Mouse (Mus musculus) forebrain, embryonic 14.5 days (tissue): ENCODE results near the gene Nom1. TPM values are rescaled to one million over a fixed set of nuclear protein-coding genes. Genes with fewer than 3 reads are reported as not detected.
"Not testable (repeated sequence)": the region's sequence is repeated elsewhere in the genome, so short reads cannot be mapped to it uniquely, and the experiment has no call there.

Source experiments
- ATAC-seq: fragments of 200-750 bp; cut with Nextera tagmentation; 2 replicates; pipeline ENCODE4 v1.8.0; 2017; ENCODE audit warnings: mild to moderate bottlenecking, moderate library complexity
- DNase-seq: peaks from one replicate; pipeline ENCODE4 v3.0.0-alpha.2; 2015; ENCODE audit warnings: low spot score
- H3K27ac ChIP-seq: fragments of 300-500 bp; sonication (generic); 2 replicates; pipeline ENCODE4 v1.5.1; 2014; ENCODE audit warnings: low read depth, mild to moderate bottlenecking, control low read depth, low read length, moderate library complexity
- H3K27me3 ChIP-seq: fragments of 300-500 bp; sonication (generic); replicated peaks from 2 replicates; pipeline ENCODE4 v1.6.1; 2014; ENCODE audit warnings: low read length, control low read depth, mixed read lengths; ENCODE audit not compliant: control insufficient read depth, insufficient read depth
- H3K36me3 ChIP-seq: fragments of 300-500 bp; sonication (generic); 2 replicates; pipeline ENCODE4 v1.6.1; 2014; ENCODE audit warnings: low read length, control low read depth; ENCODE audit not compliant: control insufficient read depth, insufficient read depth
- H3K4me1 ChIP-seq: fragments of 300-500 bp; sonication (generic); 2 replicates; pipeline ENCODE4 v1.6.1; 2014; ENCODE audit warnings: antibody characterized with exemption, low read length, control low read depth; ENCODE audit not compliant: control insufficient read depth, insufficient read depth
- H3K4me2 ChIP-seq: fragments of 300-500 bp; sonication (generic); 2 replicates; pipeline ENCODE4 v1.6.1; 2014; ENCODE audit warnings: mild to moderate bottlenecking, control low read depth, low read length
- H3K4me3 ChIP-seq: fragments of 300-500 bp; sonication (generic); 2 replicates; pipeline ENCODE4 v1.5.1; 2014; ENCODE audit warnings: low read depth, low read length, control low read depth
- H3K9ac ChIP-seq: fragments of 300-500 bp; sonication (generic); 2 replicates; pipeline ENCODE4 v1.6.1; 2014; ENCODE audit warnings: mild to moderate bottlenecking, low read length, control low read depth, moderate library complexity
- H3K9me3 ChIP-seq: fragments of 300-500 bp; sonication (generic); replicated peaks from 2 replicates; pipeline ENCODE4 v1.6.1; 2016; ENCODE audit warnings: low read length, control low read depth, mixed read lengths; ENCODE audit not compliant: control insufficient read depth
- WGBS: fragments of 180-500 bp; shearing (Covaris S2); extraction: QIAGEN DNeasy Blood & Tissue Kit; methylation state at CpG from one replicate; pipeline ENCODE4 v1.1.7; 2014; 5-methylcytosine and 5-hydroxymethylcytosine counted together
- polyA plus RNA-seq: library from polyadenylated mRNA; unstranded; fragments of >200 nt; fragmentation: Nextera tagmentation; extraction: Ambion mirVana; gene quantifications from 2 replicates; pipeline ENCODE4 v1.2.1, GENCODE M21; 2014

The Nom1 gene
- polyA plus RNA-seq, 1 experiment from 2014 or later: 17.3 TPM

DNA sequence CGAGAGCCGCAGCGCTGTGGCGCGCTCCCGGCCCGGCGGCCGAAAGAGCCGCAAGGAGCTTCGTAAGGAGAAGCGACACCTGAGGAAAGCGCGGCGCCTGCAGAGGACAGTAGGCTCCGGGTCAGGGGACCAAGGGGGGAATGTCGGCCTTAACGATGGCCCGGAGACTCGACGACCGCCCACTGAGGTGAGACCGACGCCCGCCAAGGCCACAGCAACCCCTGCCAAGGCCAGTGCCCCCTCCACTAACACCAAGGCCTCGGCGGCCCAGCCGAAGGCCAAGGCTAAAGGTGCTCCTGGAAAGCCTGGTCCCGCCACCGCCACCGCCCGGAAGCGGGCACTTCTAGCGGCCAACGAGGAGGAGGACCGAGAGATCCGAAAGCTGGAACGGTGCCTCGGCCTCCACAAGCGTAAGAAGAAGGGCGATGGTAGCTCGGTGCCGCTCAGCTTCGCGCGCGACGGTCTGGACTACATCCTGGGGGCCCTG lies 451 bp downstream of the Nom1 start:
- peak; percentile 56 for ATAC-seq
- Histone ChIP-seq H3K36me3 (peaks cover 34% of the 10 kb centered on the region), H3K4me2 (peak overlapping the region; percentile 97), H3K4me3 (peak overlapping the region; percentile 92), H3K27me3 (0 out of 2 replicates have a peak, but pooled peaks cover 8% of the 10 kb centered on the region), H3K4me1 (peaks cover 14% of the 10 kb centered on the region), H3K27ac (peak overlapping the region; percentile 49; the same call in 1 of the 2 replicates), H3K9ac (peak overlapping the region; percentile 81), H3K9me3 (no peaks in the 10 kb centered on the region)
- no peak for DNase-seq
- under 1% methylated on average over 45 of the region's 48 CpGs for WGBS

DNA sequence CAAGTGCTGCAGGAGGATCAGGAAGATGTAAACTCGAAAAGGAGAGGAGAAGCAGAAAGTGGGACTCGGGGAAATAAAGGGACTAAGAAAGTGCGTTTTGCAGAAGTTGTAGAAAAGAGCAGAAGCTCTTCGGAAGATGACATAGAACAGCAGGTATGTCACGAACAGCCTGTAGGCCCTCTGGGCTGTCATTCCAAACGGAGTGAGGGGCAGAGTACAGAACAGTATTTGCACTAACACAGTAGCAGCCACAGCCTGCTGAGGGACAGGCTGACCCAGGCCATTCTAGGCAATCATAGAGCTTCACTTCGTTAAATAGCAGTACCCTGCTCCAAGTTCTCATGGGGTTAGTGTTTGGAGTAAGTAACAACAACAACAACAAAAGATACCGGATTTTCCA lies 1.0 kb downstream of the Nom1 start:
- no peak for ATAC-seq
- H3K4me2 ChIP-seq: peak overlapping the region; percentile 97

DNA sequence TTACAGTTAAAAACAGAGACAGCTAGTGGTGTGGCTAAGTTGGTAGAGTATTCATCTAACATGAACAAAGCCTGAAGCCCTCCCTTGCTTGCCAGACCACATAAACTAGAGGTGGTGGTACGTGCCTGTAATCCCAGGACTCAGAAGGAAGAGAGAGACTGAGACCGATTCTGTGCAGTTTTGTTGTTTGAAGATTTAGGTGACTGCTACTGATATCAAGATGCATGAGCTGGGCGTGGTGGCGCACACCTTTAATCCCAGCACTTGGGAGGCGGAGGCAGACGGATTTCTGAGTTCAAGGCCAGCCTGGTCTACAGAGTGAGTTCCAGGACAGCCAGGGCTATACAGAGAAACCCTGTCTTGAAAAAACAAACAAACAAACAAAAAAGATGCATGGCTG lies 2.3 kb downstream of the Nom1 start:
- H3K9me3 ChIP-seq, H3K9ac ChIP-seq, H3K4me3 ChIP-seq, H3K4me2 ChIP-seq, H3K27me3 ChIP-seq, ATAC-seq, DNase-seq, H3K27ac ChIP-seq: not testable (repeated sequence)
- peaks cover 52% of the 10 kb centered on the region for H3K36me3 ChIP-seq
- WGBS: 92% methylated on average over 6 of the region's 6 CpGs
- H3K4me1 ChIP-seq: peaks cover 14% of the 10 kb centered on the region

More for the DNA sequence above, 1.0 kb downstream of the Nom1 start:
- Histone ChIP-seq H3K4me1 (peaks cover 14% of the 10 kb centered on the region), H3K4me3 (peak overlapping the region; percentile 92), H3K36me3 (peaks cover 40% of the 10 kb centered on the region), H3K9ac (peak overlapping the region; percentile 81), H3K27me3 (0 out of 2 replicates have a peak, but pooled peaks cover 8% of the 10 kb centered on the region), H3K9me3 (no peaks in the 10 kb centered on the region), H3K27ac (no peak overlapping the region)
- WGBS: 47% methylated on average over 8 of the region's 8 CpGs
- DNase-seq: no peak

DNA sequence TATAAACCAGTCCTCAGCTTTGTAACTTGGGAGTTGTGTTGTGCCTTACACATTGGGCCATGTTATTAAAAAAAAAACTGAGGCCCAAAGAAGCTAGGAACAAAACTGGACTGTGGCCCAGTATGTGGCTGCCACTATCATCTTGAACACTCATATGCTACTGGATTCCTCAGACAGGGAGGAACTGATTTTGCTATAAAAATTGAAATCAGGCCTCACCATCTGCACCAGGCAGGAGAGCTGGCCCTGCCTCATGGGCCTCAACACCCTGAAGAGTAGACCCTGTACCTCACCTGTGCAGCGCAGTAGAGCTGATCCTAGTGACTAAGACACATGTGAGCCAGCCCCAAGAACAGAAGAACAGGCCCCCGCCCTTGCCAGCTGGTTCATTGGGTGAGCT lies 10.8 kb downstream of the Nom1 start:
- H3K27me3 ChIP-seq: no peaks in the 10 kb centered on the region
- no peak overlapping the region for H3K4me2 ChIP-seq
- H3K4me3 ChIP-seq: no peak overlapping the region
- H3K27ac ChIP-seq: no peak overlapping the region
- no peak for DNase-seq
- no peak overlapping the region for H3K9ac ChIP-seq
- ATAC-seq: no peak
- H3K4me1 ChIP-seq: no peaks in the 10 kb centered on the region
- 88% methylated on average over 2 of the region's 2 CpGs for WGBS
- no peaks in the 10 kb centered on the region for H3K9me3 ChIP-seq
- H3K36me3 ChIP-seq: peaks cover 92% of the 10 kb centered on the region

DNA sequence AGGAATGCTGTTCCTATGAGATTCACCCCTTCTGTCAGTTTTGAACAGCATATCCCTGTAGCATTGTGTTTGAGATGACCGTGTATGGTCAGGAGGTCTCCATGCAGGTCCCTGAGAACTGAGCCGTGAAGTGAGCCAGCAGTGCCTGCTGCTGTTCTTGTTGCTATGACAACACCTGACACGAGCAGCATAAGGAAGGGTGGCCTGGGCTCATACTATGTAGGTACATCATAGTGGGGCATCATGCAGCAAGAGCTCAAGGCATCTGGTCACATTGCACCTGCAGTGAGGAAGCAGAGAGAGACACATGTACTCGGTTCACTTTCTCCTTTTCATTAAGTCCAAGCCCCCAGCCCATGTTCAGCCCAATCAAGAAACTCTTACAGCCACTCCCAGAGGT lies 17.9 kb downstream of the Nom1 start:
- ATAC-seq (no peak), DNase-seq (no peak)
- WGBS: 74% methylated on average over 4 of the region's 4 CpGs
- no peaks in the 10 kb centered on the region for H3K27me3 ChIP-seq
- no peak overlapping the region for H3K9ac ChIP-seq
- H3K4me3 ChIP-seq: no peak overlapping the region
- H3K27ac ChIP-seq: no peak overlapping the region
- H3K36me3 ChIP-seq: peaks cover 72% of the 10 kb centered on the region
- H3K9me3 ChIP-seq: no peaks in the 10 kb centered on the region
- H3K4me2 ChIP-seq: no peak overlapping the region
- H3K4me1 ChIP-seq: no peaks in the 10 kb centered on the region

DNA sequence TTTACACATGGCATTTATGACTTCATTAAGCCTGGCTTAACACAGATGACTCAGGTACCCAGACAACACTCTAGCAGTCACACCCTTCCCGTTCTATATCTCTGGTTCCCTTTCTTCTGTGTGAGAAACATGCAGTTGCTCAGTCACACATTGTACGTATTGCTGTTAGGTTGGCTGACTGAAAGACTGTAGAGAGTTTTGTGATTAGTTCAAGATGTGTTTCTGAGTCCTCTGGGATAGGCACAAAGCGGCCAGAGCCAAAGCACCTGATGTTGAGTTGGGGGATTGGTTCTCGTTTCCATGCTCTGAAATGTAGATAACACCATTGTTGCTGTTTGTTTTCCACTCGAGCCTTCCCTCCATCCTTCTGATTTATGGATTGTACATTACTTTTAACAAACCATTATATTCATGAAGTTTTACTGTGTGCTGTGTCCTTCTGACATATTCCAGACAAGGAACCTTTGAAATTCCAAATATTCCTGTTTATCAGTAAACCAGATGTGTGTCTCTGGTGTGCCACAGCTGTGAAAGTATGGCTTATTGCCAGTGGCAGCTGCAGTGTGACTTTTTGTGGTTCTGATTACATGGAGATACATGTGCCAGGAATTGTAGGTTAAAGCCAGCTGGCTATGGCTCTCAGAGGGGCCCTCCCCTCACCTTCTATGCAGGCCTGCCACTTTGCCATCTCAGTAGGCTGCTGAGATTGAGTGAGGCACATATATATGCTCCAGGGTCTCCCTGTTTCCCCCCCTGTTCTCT lies 22.6 kb downstream of the Nom1 start:
- Histone ChIP-seq H3K4me2 (no peak overlapping the region), H3K4me3 (no peak overlapping the region), H3K4me1 (no peaks in the 10 kb centered on the region), H3K9ac (no peak overlapping the region), H3K36me3 (peaks cover 34% of the 10 kb centered on the region), H3K27ac (no peak overlapping the region), H3K9me3 (no peaks in the 10 kb centered on the region), H3K27me3 (no peaks in the 10 kb centered on the region)
- 84% methylated on average over 5 of the region's 5 CpGs for WGBS
- ATAC-seq (no peak), DNase-seq (no peak)

DNA sequence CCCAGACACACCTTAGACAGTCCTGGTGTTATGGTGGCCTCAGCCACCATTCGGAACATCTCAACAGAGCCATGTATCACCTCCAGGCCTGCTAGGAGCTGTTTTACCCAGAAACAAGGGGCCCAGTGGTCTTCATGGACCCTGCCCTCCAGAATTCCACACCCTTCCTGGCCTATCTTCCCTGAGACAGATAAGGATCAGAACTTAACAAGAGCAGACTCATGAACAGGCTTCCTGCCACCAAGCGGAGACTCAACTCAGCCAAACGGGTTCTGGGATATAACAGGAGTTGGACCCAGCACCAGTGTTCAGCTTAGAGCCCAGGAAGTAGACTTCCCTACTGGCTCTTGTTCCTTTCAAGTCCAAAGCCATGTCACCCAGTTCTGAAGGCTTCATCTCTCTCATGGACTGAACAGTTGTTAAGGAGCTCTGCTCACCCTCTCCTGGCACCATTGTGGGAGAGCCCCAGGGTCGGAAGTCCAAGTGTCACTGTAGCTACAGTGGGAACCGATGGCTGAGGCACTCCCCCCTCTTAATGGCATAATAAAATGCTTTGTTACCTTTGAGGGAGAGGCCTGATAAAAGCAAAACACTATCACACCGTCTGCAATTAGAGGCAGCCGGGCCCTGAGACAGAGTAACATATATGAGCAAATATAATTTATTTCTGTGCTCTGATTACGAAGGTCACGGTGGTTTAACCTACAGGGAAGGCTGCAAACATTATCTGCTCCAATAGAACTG lies 28.7 kb downstream of the Nom1 start:
- no peaks in the 10 kb centered on the region for H3K9me3 ChIP-seq
- ATAC-seq (no peak), DNase-seq (no peak)
- no peak overlapping the region for H3K27ac ChIP-seq
- H3K4me3 ChIP-seq: no peak overlapping the region
- no peak overlapping the region for H3K4me2 ChIP-seq
- WGBS: 81% methylated on average over 9 of the region's 9 CpGs
- H3K27me3 ChIP-seq: peaks cover 31% of the 10 kb centered on the region
- H3K36me3 ChIP-seq: 0 out of 2 replicates have a peak, but pooled peaks cover 3% of the 10 kb centered on the region
- H3K9ac ChIP-seq: no peak overlapping the region
- H3K4me1 ChIP-seq: no peaks in the 10 kb centered on the region

DNA sequence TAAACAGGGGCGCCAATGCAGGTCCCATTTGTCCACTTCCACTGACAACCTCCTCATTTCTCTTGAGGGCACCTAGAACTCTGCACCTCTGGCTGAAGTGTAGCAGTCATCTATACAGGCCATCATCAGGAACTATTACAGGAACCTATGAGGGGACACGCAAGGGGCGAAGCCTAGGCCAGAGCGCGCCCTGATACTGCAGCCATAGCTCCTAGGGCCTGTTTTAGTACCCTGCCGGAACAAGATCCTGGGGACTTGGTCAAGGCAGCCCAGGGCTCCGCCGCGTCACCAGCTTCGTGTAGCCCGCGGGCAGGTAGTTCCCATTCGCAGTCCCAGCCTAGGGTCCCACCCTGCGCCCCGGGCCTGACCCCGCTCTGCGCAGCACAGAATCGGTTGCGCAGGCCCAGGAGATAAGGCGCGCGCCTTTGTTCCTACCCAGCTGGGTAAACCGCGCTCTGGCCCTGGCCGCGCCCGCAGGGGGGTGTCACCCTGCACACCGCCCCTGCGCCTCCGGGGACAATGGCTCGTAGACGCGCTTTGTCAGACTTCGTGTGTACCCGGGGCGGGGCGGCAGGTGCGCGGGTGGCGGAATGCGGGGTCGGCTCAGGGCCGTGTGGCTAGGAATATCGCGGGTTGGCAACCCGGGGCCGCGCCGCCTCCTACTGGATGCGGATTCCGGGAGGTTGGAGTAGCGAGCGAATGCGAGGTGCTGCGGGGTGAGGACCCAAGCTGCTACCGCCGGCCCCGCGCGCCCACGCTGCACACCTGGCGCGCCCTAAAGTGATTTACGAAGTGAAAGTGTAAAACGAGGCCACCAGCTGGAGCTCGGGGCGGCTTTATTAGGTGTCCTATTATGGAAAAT lies 33.3 kb downstream of the Nom1 start:
- H3K36me3 ChIP-seq: no peaks in the 10 kb centered on the region
- peaks cover 75% of the 10 kb centered on the region for H3K27me3 ChIP-seq
- H3K4me1 ChIP-seq: no peaks in the 10 kb centered on the region
- no peaks in the 10 kb centered on the region for H3K9me3 ChIP-seq
- H3K4me3 ChIP-seq: peak overlapping the region; percentile 28
- H3K9ac ChIP-seq: no peak overlapping the region
- DNase-seq: no peak
- H3K27ac ChIP-seq: no peak overlapping the region
- WGBS: 3% methylated on average over 67 of the region's 67 CpGs
- peak; percentile 34; the same call in 1 of the 2 replicates for ATAC-seq
- peak overlapping the region; percentile 52 for H3K4me2 ChIP-seq
